Mouse (Mus musculus): ENCODE results near the gene Zeb2. TPM values are rescaled to one million over a fixed set of nuclear protein-coding genes. Genes with fewer than 3 reads are reported as not detected.

The Zeb2 gene
- polyA plus RNA-seq, 1 experiment from 2014 or later: 14.4 TPM

DNA sequence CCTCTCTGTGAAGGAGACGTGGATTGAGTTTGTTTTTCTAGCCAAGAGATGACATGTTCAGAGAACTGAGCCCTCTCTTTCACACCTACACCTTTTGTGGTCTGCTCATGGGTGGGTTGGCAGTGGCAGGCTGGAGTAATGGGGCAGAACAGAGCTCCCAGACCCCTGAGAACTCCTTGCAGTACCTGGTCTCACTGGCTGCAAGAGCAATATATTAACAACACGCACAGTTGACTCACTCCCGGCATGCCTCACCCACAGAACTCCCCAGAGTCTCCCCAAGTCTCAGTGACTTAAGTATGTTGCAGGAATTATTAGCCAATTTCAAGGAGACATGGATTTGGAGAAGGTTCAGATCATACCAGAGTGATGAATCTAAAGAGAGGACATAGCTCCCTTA, 140.1 kb downstream of the Zeb2 start:
- H3K9me3 ChIP-seq (ENCODE audit: control insufficient read depth, low read length): no peaks in the 10 kb centered on the region
- no peak overlapping the region for H3K9ac ChIP-seq (ENCODE audit: low read length)
- H3K27ac ChIP-seq (replicated peaks): no peak overlapping the region
- WGBS: 53% methylated on average over 3 of the region's 3 CpGs
- TF ChIP-seq EP300 (optimal IDR thresholded peaks at IDR 0.05): no peak
- no peak for TF ChIP-seq CTCF (IDR thresholded peaks at IDR 0.05; ENCODE audit: low read depth)
- no peak for ATAC-seq (ENCODE audit: low FRiP score, low TSS enrichment)
- no peak overlapping the region for H3K4me2 ChIP-seq (replicated peaks; ENCODE audit: low read depth)
- DNase-seq (ENCODE audit: low spot score): no peak
- no peaks in the 10 kb centered on the region for H3K4me1 ChIP-seq (replicated peaks; ENCODE audit: control insufficient read depth, insufficient read depth)
- H3K27me3 ChIP-seq (ENCODE audit: control insufficient read depth, insufficient read depth, low read length): no peaks in the 10 kb centered on the region
- no peaks in the 10 kb centered on the region for H3K36me3 ChIP-seq (ENCODE audit: control insufficient read depth, insufficient read depth, low read length)
- H3K4me3 ChIP-seq (ENCODE audit: low read depth, low read length): no peak overlapping the region

DNA sequence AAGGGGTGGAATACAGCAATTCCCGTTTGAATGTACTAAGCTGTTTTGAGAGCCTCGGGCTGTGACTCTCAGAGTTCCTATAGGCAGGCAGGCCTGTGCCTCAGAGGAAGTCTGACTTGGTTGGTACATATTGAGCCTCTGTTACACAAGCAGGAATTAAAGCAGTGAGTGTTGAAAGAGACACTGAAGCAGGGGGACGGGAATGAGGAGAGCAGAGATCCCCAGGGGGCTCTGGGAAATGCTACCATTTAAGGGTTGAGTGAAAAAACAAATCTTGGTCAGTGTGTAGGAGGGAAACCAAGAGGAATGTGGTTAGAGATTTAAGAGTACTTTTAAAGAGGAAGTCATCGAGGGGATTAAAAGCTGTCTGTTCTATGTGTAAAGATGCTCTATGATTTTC, 140.7 kb downstream of the Zeb2 start:
- ATAC-seq (ENCODE audit: low FRiP score, low TSS enrichment) (no peak), DNase-seq (ENCODE audit: low spot score) (no peak)
- no peaks in the 10 kb centered on the region for H3K36me3 ChIP-seq (ENCODE audit: control insufficient read depth, insufficient read depth, low read length)
- no peak for TF ChIP-seq CTCF (IDR thresholded peaks at IDR 0.05; ENCODE audit: low read depth)
- no peak overlapping the region for H3K9ac ChIP-seq (ENCODE audit: low read length)
- no peaks in the 10 kb centered on the region for H3K4me1 ChIP-seq (replicated peaks; ENCODE audit: control insufficient read depth, insufficient read depth)
- no peaks in the 10 kb centered on the region for H3K9me3 ChIP-seq (ENCODE audit: control insufficient read depth, low read length)
- H3K4me2 ChIP-seq (replicated peaks; ENCODE audit: low read depth): no peak overlapping the region
- no peaks in the 10 kb centered on the region for H3K27me3 ChIP-seq (ENCODE audit: control insufficient read depth, insufficient read depth, low read length)
- 50% methylated on average over 4 of the region's 4 CpGs for WGBS
- H3K27ac ChIP-seq (replicated peaks): no peak overlapping the region
- no peak overlapping the region for H3K4me3 ChIP-seq (ENCODE audit: low read depth, low read length)

DNA sequence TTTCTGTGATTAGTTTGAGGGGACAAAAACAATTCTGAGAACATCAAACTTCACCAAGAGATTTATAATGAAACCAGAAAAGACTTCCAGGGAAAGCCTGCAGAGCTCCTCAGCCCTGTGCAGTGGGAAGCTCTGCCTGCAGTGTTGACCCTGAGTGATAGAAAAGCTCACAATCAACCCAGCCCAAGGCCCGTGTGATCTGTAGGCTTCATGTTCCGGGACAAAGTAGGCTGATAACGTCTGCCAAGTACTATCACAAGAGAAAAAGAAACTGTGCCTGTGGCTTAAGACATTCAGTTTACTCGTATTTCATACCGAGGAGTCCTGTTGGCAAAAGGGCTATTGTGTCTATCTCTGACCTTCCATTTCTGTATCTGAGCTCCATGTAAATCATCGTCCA, 143.4 kb downstream of the Zeb2 start:
- ATAC-seq (ENCODE audit: low FRiP score, low TSS enrichment): no peak
- Histone ChIP-seq H3K9ac (ENCODE audit: low read length) (no peak overlapping the region), H3K4me1 (replicated peaks; ENCODE audit: control insufficient read depth, insufficient read depth) (no peaks in the 10 kb centered on the region), H3K36me3 (ENCODE audit: control insufficient read depth, insufficient read depth, low read length) (no peaks in the 10 kb centered on the region), H3K4me3 (ENCODE audit: low read depth, low read length) (no peak overlapping the region), H3K4me2 (replicated peaks; ENCODE audit: low read depth) (no peak overlapping the region), H3K27me3 (ENCODE audit: control insufficient read depth, insufficient read depth, low read length) (no peaks in the 10 kb centered on the region), H3K9me3 (ENCODE audit: control insufficient read depth, low read length) (no peaks in the 10 kb centered on the region), H3K27ac (replicated peaks) (no peak overlapping the region)
- WGBS: 72% methylated on average over 6 of the region's 6 CpGs
- no peak for DNase-seq (ENCODE audit: low spot score)
- TF ChIP-seq CTCF (IDR thresholded peaks at IDR 0.05; ENCODE audit: low read depth): no peak
- TF ChIP-seq EP300 (optimal IDR thresholded peaks at IDR 0.05): no peak

DNA sequence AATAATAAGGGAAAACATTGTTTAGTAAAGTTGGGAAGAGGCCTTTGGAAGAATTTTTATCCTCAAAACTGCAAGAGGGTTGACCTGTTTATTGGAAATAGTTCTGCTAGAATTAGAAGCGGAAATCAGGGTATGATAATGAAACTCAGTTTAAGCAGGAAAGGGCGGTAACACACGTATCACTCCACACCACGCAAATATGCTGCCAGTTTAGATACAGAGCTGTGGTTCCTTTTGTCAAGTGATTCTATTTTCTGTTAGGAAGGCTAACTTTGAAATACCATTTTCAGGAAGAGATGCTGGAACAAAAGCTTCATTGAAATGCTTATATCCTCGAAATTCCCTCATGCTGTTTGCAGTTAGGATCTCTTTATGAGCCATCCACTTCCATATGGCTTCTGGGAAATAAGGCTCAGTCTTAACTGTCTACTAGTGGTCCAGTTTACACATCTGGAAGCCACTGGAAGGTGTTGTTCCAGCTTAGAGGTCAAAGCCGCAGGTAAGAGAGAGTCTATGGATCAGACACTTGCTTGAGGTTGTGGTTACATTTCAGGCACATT, 147.0 kb downstream of the Zeb2 start:
- no peaks in the 10 kb centered on the region for H3K36me3 ChIP-seq (ENCODE audit: control insufficient read depth, insufficient read depth, low read length)
- ATAC-seq (ENCODE audit: low FRiP score, low TSS enrichment) (no peak), DNase-seq (ENCODE audit: low spot score) (no peak)
- no peak overlapping the region for H3K9ac ChIP-seq (ENCODE audit: low read length)
- H3K4me3 ChIP-seq (ENCODE audit: low read depth, low read length): no peak overlapping the region
- 94% methylated on average over 6 of the region's 6 CpGs for WGBS
- H3K4me2 ChIP-seq (replicated peaks; ENCODE audit: low read depth): no peak overlapping the region
- H3K27me3 ChIP-seq (ENCODE audit: control insufficient read depth, insufficient read depth, low read length): no peaks in the 10 kb centered on the region
- H3K9me3 ChIP-seq (ENCODE audit: control insufficient read depth, low read length): no peaks in the 10 kb centered on the region
- H3K27ac ChIP-seq (replicated peaks): no peak overlapping the region
- H3K4me1 ChIP-seq (replicated peaks; ENCODE audit: control insufficient read depth, insufficient read depth): no peaks in the 10 kb centered on the region
- TF ChIP-seq EP300 (optimal IDR thresholded peaks at IDR 0.05): no peak

DNA sequence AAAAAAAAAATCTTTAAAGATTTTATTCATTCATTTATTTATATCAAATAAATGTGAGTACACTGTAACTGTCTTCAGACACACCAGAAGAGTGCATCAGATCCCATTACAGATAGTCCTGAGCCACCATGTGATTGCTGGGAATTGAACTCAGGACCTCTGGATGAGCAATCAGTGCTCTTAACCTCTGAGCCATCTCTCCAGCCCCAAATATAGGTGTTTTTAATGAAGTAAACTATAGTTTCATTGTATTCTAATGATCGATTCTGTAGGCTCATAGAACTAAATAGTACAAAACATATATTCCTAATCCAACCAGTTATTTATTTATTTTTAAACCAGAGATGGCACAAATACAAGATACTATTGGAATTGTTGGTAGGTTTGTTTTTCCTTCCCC, 147.6 kb downstream of the Zeb2 start:
- TF ChIP-seq CTCF (IDR thresholded peaks at IDR 0.05; ENCODE audit: low read depth) (no peak), EP300 (optimal IDR thresholded peaks at IDR 0.05) (no peak)
- H3K36me3 ChIP-seq (ENCODE audit: control insufficient read depth, insufficient read depth, low read length): no peaks in the 10 kb centered on the region

GRCm38 (mm10) chr2:44969226-44969625, 148.0 kb downstream of the Zeb2 start:
- Histone ChIP-seq H3K4me2 (replicated peaks; ENCODE audit: low read depth) (no peak overlapping the region), H3K9me3 (ENCODE audit: control insufficient read depth, low read length) (no peaks in the 10 kb centered on the region), H3K4me1 (replicated peaks; ENCODE audit: control insufficient read depth, insufficient read depth) (no peaks in the 10 kb centered on the region), H3K27ac (replicated peaks) (no peak overlapping the region), H3K4me3 (ENCODE audit: low read depth, low read length) (no peak overlapping the region), H3K27me3 (ENCODE audit: control insufficient read depth, insufficient read depth, low read length) (no peaks in the 10 kb centered on the region), H3K36me3 (ENCODE audit: control insufficient read depth, insufficient read depth, low read length) (no peaks in the 10 kb centered on the region), H3K9ac (ENCODE audit: low read length) (no peak overlapping the region)
- WGBS: 58% methylated on average over 2 of the region's 2 CpGs
- TF ChIP-seq EP300 (optimal IDR thresholded peaks at IDR 0.05): no peak
- no peak for TF ChIP-seq CTCF (IDR thresholded peaks at IDR 0.05; ENCODE audit: low read depth)
- DNase-seq (ENCODE audit: low spot score): no peak
- ATAC-seq (ENCODE audit: low FRiP score, low TSS enrichment): no peak

More for the DNA sequence above, 147.6 kb downstream of the Zeb2 start:
- no peaks in the 10 kb centered on the region for H3K27me3 ChIP-seq (ENCODE audit: control insufficient read depth, insufficient read depth, low read length)
- no peak overlapping the region for H3K27ac ChIP-seq (replicated peaks)
- DNase-seq (ENCODE audit: low spot score) (no peak), ATAC-seq (ENCODE audit: low FRiP score, low TSS enrichment) (no peak)
- H3K9ac ChIP-seq (ENCODE audit: low read length): no peak overlapping the region
- H3K4me1 ChIP-seq (replicated peaks; ENCODE audit: control insufficient read depth, insufficient read depth): no peaks in the 10 kb centered on the region
- no peak overlapping the region for H3K4me2 ChIP-seq (replicated peaks; ENCODE audit: low read depth)
- no peaks in the 10 kb centered on the region for H3K9me3 ChIP-seq (ENCODE audit: control insufficient read depth, low read length)
- H3K4me3 ChIP-seq (ENCODE audit: low read depth, low read length): no peak overlapping the region
- WGBS: 96% methylated on average over 1 of the region's 1 CpGs

All from stomach, postnatal 0 days (tissue).